Mouse (Mus musculus): ENCODE data around the gene Ush1g.

Gene Ush1g

GRCm38 (mm10) chr11:115269330-115270066 is 52.3 kb downstream of the Ush1g start:
- DNase-seq (ENCODE audit: low spot score): no peak

- DNase-seq (ENCODE audit: low spot score): no peak
These were observed 53.9 kb downstream of the Ush1g start for GRCm38 (mm10) chr11:115267958-115268357.

- DNase-seq (ENCODE audit: low spot score): no peak
These were observed 54.6 kb downstream of the Ush1g start, which contains the start of gene Grin2c for GRCm38 (mm10) chr11:115267061-115267883. TSS of gene Grin2c (minus strand) at chr11:115267243.

- no peak for DNase-seq (ENCODE audit: low spot score)
These were observed 55.5 kb downstream of the Ush1g start for GRCm38 (mm10) chr11:115266400-115266778.

- DNase-seq (ENCODE audit: low spot score): no peak
These were observed 56.0 kb downstream of the Ush1g start for GRCm38 (mm10) chr11:115265771-115266399.
